Comparison of ENCODE assay signal across 36 mouse cellular contexts in genomic region chr15:77027117-77027516, GRCm38 (mm10). TPM values are rescaled to one million over a fixed set of nuclear protein-coding genes. Genes with fewer than 3 reads are reported as not detected.
A peak's percentile ranks its signal among the peaks of the same experiment; 100 is the strongest.
DNase-seq lines count a peak whose midpoint lies in the region; ATAC-seq and TF ChIP-seq lines count a peak whose summit lies in the region.
"Had no signal": no experiment of that assay in that cellular context is flagged by ENCODE, and none has a peak within 500 bp of the region (broad histone marks: within the 10 kb centered on the region; RNA-seq: fewer than 3 reads in every experiment).

No protein-coding gene starts in this region.

- H3K4me2 ChIP-seq in heart, embryonic 11.5 days, result no peak overlapping the region
- no peak overlapping the region for H3K4me2 ChIP-seq in heart, embryonic 14.5 days (ENCODE audit: low read length)
- H3K4me2 ChIP-seq: embryonic facial prominence, embryonic 12.5 days; hindbrain, embryonic 13.5 days; midbrain, embryonic 15.5 days; neural tube, embryonic 15.5 days had no signal

- no peak for TF ChIP-seq CTCF in gastrocnemius, adult 2 months (IDR thresholded peaks at IDR 0.05)

- H3K27me3 ChIP-seq in heart, embryonic 11.5 days (ENCODE audit: control insufficient read depth, insufficient read depth, low read length), result no peaks in the 10 kb centered on the region
- no peaks in the 10 kb centered on the region for H3K27me3 ChIP-seq in heart, embryonic 14.5 days (ENCODE audit: control insufficient read depth, insufficient read depth, low read length)
- H3K27me3 ChIP-seq: embryonic facial prominence, embryonic 12.5 days; hindbrain, embryonic 13.5 days; midbrain, embryonic 15.5 days; neural tube, embryonic 15.5 days; Patski had no signal

- 71% methylated on average over 3 of the region's 3 CpGs for WGBS in heart, embryonic 11.5 days (ENCODE audit: insufficient replicate concordance)
- WGBS in heart, embryonic 14.5 days, result 74% methylated on average over 3 of the region's 3 CpGs

- DNase-seq in gastrocnemius, adult 2 months, result peak; percentile 27
- DNase-seq in gastrocnemius, postnatal 25 days, result no peak
- DNase-seq in heart, postnatal 25 days (ENCODE audit: low spot score), result no peak
- peak; percentile 32 to 34 for DNase-seq in heart, postnatal 10 days
- no peak for DNase-seq in B cell, adult 2 months
- DNase-seq: cerebellum, adult 11 months; cerebellum, adult 9-10 months; cerebellum, postnatal 36 days; forebrain, postnatal 0 days; gastrocnemius, postnatal 14 days; kidney, adult 9 months; kidney, postnatal 14 days; layer of hippocampus, adult 9-11 months; liver; lung, adult 2 months; lung, postnatal 10 days; retina, postnatal 1 day; right cerebral cortex, postnatal 14 days had no signal

- H3K9me3 ChIP-seq in heart, embryonic 11.5 days (replicated peaks; ENCODE audit: control insufficient read depth, low read length), result no peaks in the 10 kb centered on the region
- H3K9me3 ChIP-seq in heart, embryonic 14.5 days (ENCODE audit: control insufficient read depth, low read length), result no peaks in the 10 kb centered on the region
- H3K9me3 ChIP-seq: embryonic facial prominence, embryonic 12.5 days; G1E; hindbrain, embryonic 13.5 days; midbrain, embryonic 15.5 days; neural tube, embryonic 15.5 days had no signal

- intact Hi-C loops in gastrocnemius, adult 2 months (cut with DNase I), result no loop called here
- intact Hi-C loops in heart, postnatal 25 days (cut with DNase I), result loop anchor here (5.0 kb wide), 1 partner anchor 55 kb away; no protein-coding TSS in a partner anchor
- intact Hi-C loops in heart, postnatal 10 days (cut with DNase I), result loop anchor here (5.0 kb wide), 2 partner anchors 40 to 315 kb away; no protein-coding TSS in a partner anchor

- H3K36me3 ChIP-seq in heart, embryonic 11.5 days (ENCODE audit: control insufficient read depth, insufficient read depth, low read length), result no peaks in the 10 kb centered on the region
- no peaks in the 10 kb centered on the region for H3K36me3 ChIP-seq in heart, embryonic 14.5 days (ENCODE audit: control insufficient read depth, insufficient read depth, low read length)
- H3K36me3 ChIP-seq: embryonic facial prominence, embryonic 12.5 days; G1E; hindbrain, embryonic 13.5 days; midbrain, embryonic 15.5 days; neural tube, embryonic 15.5 days had no signal

- peak overlapping the region; percentile 83 for H3K27ac ChIP-seq in gastrocnemius, adult 2 months
- peak overlapping the region; percentile 54; the same call in 1 of the 2 replicates for H3K27ac ChIP-seq in heart, embryonic 11.5 days (ENCODE audit: low read depth, low read length)
- H3K27ac ChIP-seq in heart, embryonic 14.5 days (replicated peaks in 1 of 2; ENCODE audit: control insufficient read depth in 1 of 2, insufficient read depth in 1 of 2, low read depth in 2 of 2, low read length in 2 of 2), result peak overlapping the region; percentile 64 to 90
- H3K27ac ChIP-seq: hindbrain, embryonic 13.5 days; liver, embryonic 14.5 days; macrophage; midbrain, embryonic 15.5 days; neural tube, embryonic 15.5 days had no signal

- H3K9ac ChIP-seq in heart, embryonic 11.5 days (ENCODE audit: low read depth, low read length), result no peak overlapping the region
- H3K9ac ChIP-seq in heart, embryonic 14.5 days (ENCODE audit: low read length), result peak overlapping the region; percentile 42; the same call in 1 of the 2 replicates
- H3K9ac ChIP-seq: embryonic facial prominence, embryonic 12.5 days; forebrain, postnatal 0 days; hindbrain, embryonic 13.5 days; liver, embryonic 14.5 days; midbrain, embryonic 15.5 days; neural tube, embryonic 15.5 days had no signal

- H3K4me3 ChIP-seq in gastrocnemius, adult 2 months, result no peak overlapping the region
- H3K4me3 ChIP-seq in heart, embryonic 11.5 days (ENCODE audit: low read depth, low read length), result no peak overlapping the region
- no peak overlapping the region for H3K4me3 ChIP-seq in heart, embryonic 14.5 days (ENCODE audit: control insufficient read depth in 1 of 2, insufficient read depth in 1 of 2, low read depth in 1 of 2, low read length in 2 of 2)
- H3K4me3 ChIP-seq: embryonic facial prominence, embryonic 12.5 days; hindbrain, embryonic 13.5 days; midbrain, embryonic 15.5 days; neural tube, embryonic 15.5 days had no signal

- ATAC-seq in heart, embryonic 11.5 days (replicated peaks; ENCODE audit: insufficient number of reproducible peaks, low FRiP score, low TSS enrichment), result no peak
- no peak for ATAC-seq in heart, embryonic 14.5 days (ENCODE audit: insufficient number of reproducible peaks, insufficient read depth, low FRiP score, low read depth)
- ATAC-seq in erythroid progenitor cell, adult 5-6 weeks (replicated peaks; ENCODE audit: low FRiP score, poor library complexity, severe bottlenecking), result no peak
- ATAC-seq: forebrain, postnatal 0 days; intestine, postnatal 0 days; midbrain, embryonic 15.5 days; Patski had no signal

- peaks cover 43% of the 10 kb centered on the region for H3K4me1 ChIP-seq in heart, embryonic 11.5 days (ENCODE audit: control insufficient read depth, insufficient read depth, low read length)
- peaks cover 44 to 54% of the 10 kb centered on the region in 2 experiments for H3K4me1 ChIP-seq in heart, embryonic 14.5 days (ENCODE audit: control insufficient read depth in 2 of 2, insufficient read depth in 2 of 2, low read length in 2 of 2)

RNA-seq across cellular contexts. Expression of gene Apol6, which starts 17.4 kb away (rescaled TPM):
- total RNA-seq in gastrocnemius, adult 2 months (2021), result 10 to 100 TPM; 27.7 to 71.1 TPM
- total RNA-seq in gastrocnemius, postnatal 25 days (2021), result 10 to 100 TPM; 47.8 to 57.9 TPM
- polyA plus RNA-seq in heart, embryonic 11.5 days (2014; fragmentation: Nextera tagmentation; extraction: Ambion mirVana), result 0.16 and 0.52 TPM in 2 replicates
- total RNA-seq in heart, postnatal 25 days (2021), result under 1 TPM; 0.67 to 0.86 TPM
- 0.19 TPM in 2 replicates for polyA plus RNA-seq in heart, embryonic 14.5 days (2014; fragmentation: Nextera tagmentation; extraction: Ambion mirVana)
- total RNA-seq in heart, postnatal 10 days (2021), result 1 to 10 TPM; 1.6 to 1.7 TPM
- total RNA-seq in erythroid progenitor cell, adult 5-6 weeks (2015; ENCODE audit: low replicate concordance), result not detected in 2 replicates
- total RNA-seq in erythroid progenitor cell, adult 5-6 weeks (2017; ENCODE audit: low replicate concordance), result not detected in 2 replicates
- total RNA-seq: megakaryocyte-erythroid progenitor cell, adult 5-6 weeks had no signal
- polyA plus RNA-seq: forebrain, embryonic 11.5 days; forebrain, postnatal 0 days; G1E; hindbrain, embryonic 13.5 days; limb, embryonic 11.5 days; macrophage; neural tube, embryonic 15.5 days; thymus, postnatal 0 days had no signal

RNA-seq across cellular contexts. Expression of gene Mb, which starts 23.4 kb away (rescaled TPM):
- 1,000 to 10,000 TPM; 3,091 to 7,772 TPM for total RNA-seq in gastrocnemius, adult 2 months (2021)
- total RNA-seq in gastrocnemius, postnatal 25 days (2021), result 1,000 to 10,000 TPM; 2,592 to 3,528 TPM
- 138 and 139 TPM in 2 replicates for polyA plus RNA-seq in heart, embryonic 11.5 days (2014; fragmentation: Nextera tagmentation; extraction: Ambion mirVana)
- over 10,000 TPM; 17,245 to 18,320 TPM for total RNA-seq in heart, postnatal 25 days (2021)
- polyA plus RNA-seq in heart, embryonic 14.5 days (2014; fragmentation: Nextera tagmentation; extraction: Ambion mirVana), result 807 and 810 TPM in 2 replicates
- total RNA-seq in heart, postnatal 10 days (2021), result over 10,000 TPM in 1 of 2 experiments, 1,000 to 10,000 TPM in 1; 9,939 to 10,365 TPM
- not detected in 2 replicates for total RNA-seq in erythroid progenitor cell, adult 5-6 weeks (2015; ENCODE audit: low replicate concordance)
- not detected in 2 replicates for total RNA-seq in erythroid progenitor cell, adult 5-6 weeks (2017; ENCODE audit: low replicate concordance)
- total RNA-seq: G1E; left cerebral cortex, postnatal 10 days; megakaryocyte-erythroid progenitor cell, adult 5-6 weeks had no signal
- polyA plus RNA-seq: forebrain, embryonic 11.5 days; G1E; macrophage; Patski; small intestine, adult 2 months had no signal

Comparison
In these comparisons a context has a peak if more than half of its experiments do, and no peak if none do; other contexts are left out.
1. DNase-seq: peak in gastrocnemius, adult 2 months (single experiment) and heart, postnatal 10 days (2 of 2); none in gastrocnemius, postnatal 25 days (single experiment), heart, postnatal 25 days (single experiment) and B cell, adult 2 months (0 of 2).
2. RNA of gene Apol6, which starts 17.4 kb away (total RNA-seq): 27.7 to 71.1 TPM in gastrocnemius, adult 2 months and 47.8 to 57.9 TPM in gastrocnemius, postnatal 25 days; 1.6 to 1.7 TPM in heart, postnatal 10 days, 0.67 to 0.86 TPM in heart, postnatal 25 days and not detected in erythroid progenitor cell, adult 5-6 weeks; every median in the first group is over 10 times any median in the second.
3. RNA of gene Mb, which starts 23.4 kb away (total RNA-seq): 17,245 to 18,320 TPM in heart, postnatal 25 days, 9,939 to 10,365 TPM in heart, postnatal 10 days, 3,091 to 7,772 TPM in gastrocnemius, adult 2 months and 2,592 to 3,528 TPM in gastrocnemius, postnatal 25 days; not detected in erythroid progenitor cell, adult 5-6 weeks; every median in the first group is over 1,000 times any median in the second.
4. Peak in every context shown above with its lines, with median percentiles within 50 percentile points of each other: H3K27ac ChIP-seq.